Mouse (Mus musculus) granulocyte monocyte progenitor cell, adult 5-6 weeks (primary cell): ENCODE measurements around the gene Cacfd1. TPM values are rescaled to one million over a fixed set of nuclear protein-coding genes. Genes with fewer than 3 reads are reported as not detected.

Experiments
- ATAC-seq: replicated peaks from 2 replicates; pipeline ENCODE4 v1.8.0; 2016; ENCODE audit warnings: mild to moderate bottlenecking, moderate TSS enrichment, inconsistent platforms; ENCODE audit not compliant: poor library complexity, severe bottlenecking
- total RNA-seq, 2 experiments: library from RNA; stranded (forward) in 1 of 2; stranded (reverse) in 1 of 2; fragments of 200-712, 200-1000 nt in 1 of 2; fragments of >200 nt in 1 of 2; fragmentation: Nextera tagmentation in 1 of 2; gene quantifications; 2 replicates each; pipeline ENCODE4 v1.2.3; 2014 to 2017

Cacfd1 gene
- total RNA-seq, 2 experiments from 2014 or later = 1.6 to 15.5 TPM

DNA sequence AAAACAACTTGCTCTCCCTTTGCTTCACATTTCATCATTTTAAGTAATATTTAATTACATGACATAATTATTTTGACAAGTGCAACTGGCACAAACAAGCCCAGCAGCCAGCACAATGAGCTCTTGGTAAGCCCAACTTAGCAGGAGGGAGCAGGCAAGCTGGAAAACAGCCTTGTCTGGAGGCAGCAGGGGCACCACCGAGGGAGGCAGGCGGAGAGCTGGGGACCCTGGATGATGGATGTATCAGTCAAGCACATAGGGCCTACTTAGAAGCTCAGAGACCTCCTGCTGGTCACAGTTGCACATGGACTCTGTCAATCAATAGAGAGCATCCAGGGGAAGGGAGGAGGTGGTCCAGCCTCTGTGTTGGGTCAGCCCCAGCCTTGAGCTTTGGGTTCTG is 58.3 kb downstream of the Cacfd1 start:
- ATAC-seq = no peak

GRCm38 (mm10) chr2:27069646-27070045 is 59.9 kb downstream of the Cacfd1 start:
- no peak for ATAC-seq

DNA sequence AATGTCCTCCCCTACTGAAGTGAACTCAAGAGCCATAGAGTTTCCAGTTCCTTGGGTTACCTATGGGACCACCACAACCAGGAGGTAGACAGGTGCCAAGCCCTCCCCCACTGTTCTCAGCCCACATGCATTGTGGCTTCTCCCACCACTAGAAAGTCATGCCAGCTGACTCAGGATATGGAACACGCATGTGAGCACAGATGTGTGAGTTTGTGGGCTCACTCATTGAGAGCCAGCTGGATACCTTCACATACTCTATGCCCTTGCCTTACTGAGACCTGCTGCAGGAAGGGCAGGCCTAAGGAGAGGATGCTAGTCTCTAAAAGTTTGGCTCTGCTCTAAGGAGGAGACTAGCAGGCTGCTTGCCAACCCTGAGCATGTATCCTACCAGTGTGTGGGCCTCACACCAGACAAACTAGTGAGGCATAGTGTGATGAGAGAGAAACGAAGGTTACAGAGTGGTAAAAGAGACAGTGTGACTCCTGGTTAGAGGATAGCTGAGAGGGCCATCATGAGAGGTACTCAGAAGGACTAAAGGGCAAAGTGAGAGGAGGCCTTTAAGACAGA is 60.6 kb downstream of the Cacfd1 start:
- no peak for ATAC-seq

Other genes with a start within 250 kb of the Cacfd1 start
- not detected in 2 replicates for gene Abo, start 144.9 kb upstream of the Cacfd1 start, total RNA-seq (2014; fragmentation: Nextera tagmentation)
- not detected in 2 replicates for gene Abo, start 144.9 kb upstream of the Cacfd1 start, total RNA-seq (2017)
- 21.7 and 22.5 TPM in 2 replicates for gene Surf6, start 107.0 kb upstream of the Cacfd1 start, total RNA-seq (2014; fragmentation: Nextera tagmentation)
- gene Surf6, start 107.0 kb upstream of the Cacfd1 start, total RNA-seq (2017) = 53.0 and 55.7 TPM in 2 replicates
- gene Med22, start 99.2 kb upstream of the Cacfd1 start, total RNA-seq (2014; fragmentation: Nextera tagmentation) = 16.7 and 17.4 TPM in 2 replicates
- 17.2 and 19.0 TPM in 2 replicates for gene Med22, start 99.2 kb upstream of the Cacfd1 start, total RNA-seq (2017)
- gene Rpl7a, start 99.2 kb upstream of the Cacfd1 start, total RNA-seq (2014; fragmentation: Nextera tagmentation) = 2,412 and 2,423 TPM in 2 replicates
- 2,233 and 2,391 TPM in 2 replicates for gene Rpl7a, start 99.2 kb upstream of the Cacfd1 start, total RNA-seq (2017)
- 42.8 and 48.8 TPM in 2 replicates for gene Surf2, start 93.6 kb upstream of the Cacfd1 start, total RNA-seq (2014; fragmentation: Nextera tagmentation)
- gene Surf2, start 93.6 kb upstream of the Cacfd1 start, total RNA-seq (2017) = 72.9 and 77.2 TPM in 2 replicates
- 46.4 and 74.7 TPM in 2 replicates for gene Surf1, start 93.4 kb upstream of the Cacfd1 start, total RNA-seq (2014; fragmentation: Nextera tagmentation)
- 40.0 and 75.4 TPM in 2 replicates for gene Surf1, start 93.4 kb upstream of the Cacfd1 start, total RNA-seq (2017)
- 177 and 217 TPM in 2 replicates for gene Surf4, start 76.0 kb upstream of the Cacfd1 start, total RNA-seq (2014; fragmentation: Nextera tagmentation)
- 107 and 110 TPM in 2 replicates for gene Surf4, start 76.0 kb upstream of the Cacfd1 start, total RNA-seq (2017)
- 2.2 and 2.9 TPM in 2 replicates for gene Stkld1, start 75.9 kb upstream of the Cacfd1 start, total RNA-seq (2014; fragmentation: Nextera tagmentation)
- 0.09 TPM in 1 of 2 replicates, not detected in the other for gene Stkld1, start 75.9 kb upstream of the Cacfd1 start, total RNA-seq (2017)
- 42.4 and 47.6 TPM in 2 replicates for gene Rexo4, start 45.5 kb upstream of the Cacfd1 start, total RNA-seq (2014; fragmentation: Nextera tagmentation)
- 75.2 and 84.7 TPM in 2 replicates for gene Rexo4, start 45.5 kb upstream of the Cacfd1 start, total RNA-seq (2017)
- not detected in 2 replicates for gene Adamts13, start 36.5 kb upstream of the Cacfd1 start, total RNA-seq (2014; fragmentation: Nextera tagmentation)
- 0.04 TPM in 1 of 2 replicates, not detected in the other for gene Adamts13, start 36.5 kb upstream of the Cacfd1 start, total RNA-seq (2017)
- 4.6 and 7.5 TPM in 2 replicates for gene Slc2a6, start 18.1 kb downstream of the Cacfd1 start, total RNA-seq (2014; fragmentation: Nextera tagmentation)
- gene Slc2a6, start 18.1 kb downstream of the Cacfd1 start, total RNA-seq (2017) = 2.6 and 4.0 TPM in 2 replicates
- gene Mymk, start 62.3 kb downstream of the Cacfd1 start, total RNA-seq (2014; fragmentation: Nextera tagmentation) = not detected in 2 replicates
- not detected in 2 replicates for gene Mymk, start 62.3 kb downstream of the Cacfd1 start, total RNA-seq (2017)
- gene Adamtsl2, start 69.5 kb downstream of the Cacfd1 start, total RNA-seq (2014; fragmentation: Nextera tagmentation) = not detected in 2 replicates
- gene Adamtsl2, start 69.5 kb downstream of the Cacfd1 start, total RNA-seq (2017) = not detected in 2 replicates
- gene Fam163b, start 132.6 kb downstream of the Cacfd1 start, total RNA-seq (2014; fragmentation: Nextera tagmentation) = not detected in 2 replicates
- not detected in 2 replicates for gene Fam163b, start 132.6 kb downstream of the Cacfd1 start, total RNA-seq (2017)
- not detected in 2 replicates for gene Dbh, start 155.3 kb downstream of the Cacfd1 start, total RNA-seq (2014; fragmentation: Nextera tagmentation)
- not detected in 2 replicates for gene Dbh, start 155.3 kb downstream of the Cacfd1 start, total RNA-seq (2017)
- not detected in 2 replicates for gene Sardh, start 238.4 kb downstream of the Cacfd1 start, total RNA-seq (2014; fragmentation: Nextera tagmentation)
- gene Sardh, start 238.4 kb downstream of the Cacfd1 start, total RNA-seq (2017) = 0.82 TPM in 1 of 2 replicates, not detected in the other